14 mouse cellular contexts compared by ENCODE assay signal in the genomic region with DNA sequence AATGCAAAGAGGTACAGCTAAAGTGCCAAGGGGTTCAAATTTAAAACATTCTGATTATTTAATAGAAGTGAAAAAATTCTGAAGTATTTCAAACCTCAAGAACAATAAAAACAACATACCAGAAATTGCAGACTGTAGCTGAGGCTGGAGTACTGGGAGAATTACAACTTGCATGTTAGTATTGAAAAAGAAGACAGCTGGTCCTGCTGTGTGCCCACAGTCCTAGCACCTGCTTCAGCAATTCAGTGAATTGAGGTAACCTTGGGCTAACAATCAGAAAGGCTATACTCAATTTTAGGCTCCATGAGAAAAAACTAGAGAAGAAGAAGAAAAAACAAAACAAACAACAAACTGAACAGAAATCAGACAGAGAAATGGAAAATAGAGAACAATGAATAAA.
"Had no signal": no experiment of that assay in that cellular context is flagged by ENCODE, and none has a peak within 500 bp of the region (broad histone marks: within the 10 kb centered on the region; RNA-seq: fewer than 3 reads in every experiment).

No protein-coding gene starts in this region.

- H3K27me3 ChIP-seq: liver, embryonic 15.5 days; neural tube, embryonic 12.5 days had no signal

- H3K4me3 ChIP-seq: layer of hippocampus, adult 2 months; limb, embryonic 10.5 days; liver, embryonic 15.5 days; neural tube, embryonic 12.5 days had no signal

- H3K36me3 ChIP-seq: limb, embryonic 10.5 days; liver, embryonic 15.5 days had no signal

- ATAC-seq: lung, postnatal 0 days had no signal

- H3K9me3 ChIP-seq: limb, embryonic 10.5 days; liver, embryonic 15.5 days; neural tube, embryonic 12.5 days had no signal

- H3K27ac ChIP-seq: kidney, postnatal 0 days; layer of hippocampus, adult 2 months; limb, embryonic 10.5 days; liver, embryonic 15.5 days; neural tube, embryonic 12.5 days had no signal

- H3K4me1 ChIP-seq: limb, embryonic 10.5 days; neural tube, embryonic 12.5 days had no signal

- H3K9ac ChIP-seq: liver, embryonic 15.5 days; neural tube, embryonic 12.5 days had no signal

- DNase-seq: kidney, adult 9 months; kidney, postnatal 36 days; lung, adult 2 months; lung, postnatal 36 days; midbrain, embryonic 14.5 days; thymus, adult 18-20 months; thymus, postnatal 14 days had no signal

- H3K4me2 ChIP-seq: liver, embryonic 11.5 days; liver, embryonic 15.5 days; neural tube, embryonic 12.5 days had no signal
